Mouse (Mus musculus): ENCODE data around the gene Pgam2. TPM values are rescaled to one million over a fixed set of nuclear protein-coding genes. Genes with fewer than 3 reads are reported as not detected.
"Not testable (repeated sequence)": the region's sequence is repeated elsewhere in the genome, so short reads cannot be mapped to it uniquely, and the experiment has no call there.

The Pgam2 gene
- polyA plus RNA-seq, 1 experiment from 2014 or later: not detected

DNA sequence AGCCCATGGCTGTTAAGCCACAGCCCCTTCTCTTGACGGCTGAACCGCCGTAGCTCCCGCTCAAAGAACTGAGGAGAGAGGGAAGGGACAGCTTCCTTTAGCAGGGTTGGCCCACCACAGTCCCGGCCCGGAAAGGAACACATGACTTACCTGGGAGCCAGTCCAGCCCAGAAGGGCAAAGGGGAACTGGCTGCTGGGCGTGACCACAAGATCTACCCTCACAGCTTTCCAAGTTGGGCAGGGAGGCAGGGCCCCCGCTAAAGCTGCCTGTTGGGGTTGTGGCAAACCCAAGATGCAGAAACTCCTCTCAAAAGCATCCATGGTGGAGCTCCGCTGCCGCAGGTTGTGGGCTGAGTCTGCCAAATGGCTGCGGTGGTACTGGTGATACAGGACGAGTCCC lies 25.8 kb upstream of the Pgam2 start:
- no peak overlapping the region for H3K4me3 ChIP-seq (ENCODE audit: inconsistent target)
- no peaks in the 10 kb centered on the region for H3K79me2 ChIP-seq (ENCODE audit: inconsistent target)
- H3K27ac ChIP-seq: no peak overlapping the region
- peaks cover 49% of the 10 kb centered on the region; the same call in 1 of the 2 replicates for H3K36me3 ChIP-seq (ENCODE audit: inconsistent target)
- 41% methylated on average over 12 of the region's 12 CpGs for WGBS (ENCODE audit: missing documents)

GRCm38 (mm10) chr11:5828509-5829191 lies 25.1 kb upstream of the Pgam2 start:
- Histone ChIP-seq H3K79me2 (ENCODE audit: inconsistent target) (no peaks in the 10 kb centered on the region), H3K4me3 (ENCODE audit: inconsistent target) (no peak overlapping the region), H3K36me3 (ENCODE audit: inconsistent target) (peaks cover 42% of the 10 kb centered on the region; the same call in 1 of the 2 replicates), H3K27ac (no peak overlapping the region)
- 71% methylated on average over 11 of the region's 11 CpGs for WGBS (ENCODE audit: missing documents)

DNA sequence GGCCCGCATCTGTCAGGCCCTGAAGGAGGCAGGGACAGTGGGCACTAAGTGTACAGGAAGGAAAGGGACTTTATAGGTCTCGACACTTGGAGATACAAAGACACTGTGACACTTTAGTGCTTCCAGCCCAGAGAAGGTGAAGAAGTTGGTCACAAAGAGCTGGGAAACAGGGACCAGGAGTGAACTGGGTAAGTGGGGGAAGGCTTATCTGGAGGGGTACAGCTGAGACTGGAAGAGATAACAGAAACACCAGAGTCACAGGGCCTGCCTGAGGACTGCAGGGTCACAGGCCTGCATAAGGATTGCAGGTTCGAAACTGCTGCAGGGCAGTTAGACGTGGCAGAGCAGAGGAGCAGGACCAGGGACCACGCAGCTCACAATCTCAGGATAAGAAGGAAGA lies 24.4 kb upstream of the Pgam2 start:
- Histone ChIP-seq H3K36me3 (ENCODE audit: inconsistent target) (peaks cover 40% of the 10 kb centered on the region; the same call in 1 of the 2 replicates), H3K4me3 (ENCODE audit: inconsistent target) (no peak overlapping the region), H3K27ac (no peak overlapping the region), H3K79me2 (ENCODE audit: inconsistent target) (no peaks in the 10 kb centered on the region)
- WGBS (ENCODE audit: missing documents): 95% methylated on average over 5 of the region's 5 CpGs

DNA sequence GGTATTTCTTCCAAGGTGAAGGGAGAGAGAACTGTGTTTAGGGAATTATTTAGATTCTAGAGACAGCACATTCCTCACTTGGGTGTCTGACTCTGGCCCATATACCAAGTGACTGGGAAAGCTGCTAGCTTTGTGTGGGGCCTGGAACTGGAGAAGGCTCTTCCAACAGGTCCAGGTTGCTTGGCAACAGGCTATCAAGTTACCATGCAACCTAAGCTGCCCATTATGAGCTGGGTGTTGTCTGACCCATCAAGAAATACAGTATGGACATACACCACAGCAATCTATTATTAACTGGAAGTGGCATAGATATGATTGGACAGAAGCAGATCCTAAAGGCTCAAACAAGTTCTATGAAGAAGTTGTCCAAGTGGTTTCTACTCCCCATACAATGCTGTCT lies 21.9 kb upstream of the Pgam2 start:
- no peaks in the 10 kb centered on the region for H3K79me2 ChIP-seq (ENCODE audit: inconsistent target)
- H3K4me3 ChIP-seq (ENCODE audit: inconsistent target): no peak overlapping the region
- peaks cover 20% of the 10 kb centered on the region; the same call in 1 of the 2 replicates for H3K36me3 ChIP-seq (ENCODE audit: inconsistent target)
- no peak overlapping the region for H3K27ac ChIP-seq

- Histone ChIP-seq H3K36me3 (ENCODE audit: inconsistent target) (no peaks in the 10 kb centered on the region), H3K4me3 (ENCODE audit: inconsistent target) (no peak overlapping the region), H3K79me2 (ENCODE audit: inconsistent target) (no peaks in the 10 kb centered on the region), H3K27ac (no peak overlapping the region)
- whole genome bisulfite sequencing (ENCODE audit: missing documents): 79% methylated on average over 2 of the region's 2 CpGs
These were observed 15.7 kb upstream of the Pgam2 start for GRCm38 (mm10) chr11:5819223-5819622.

DNA sequence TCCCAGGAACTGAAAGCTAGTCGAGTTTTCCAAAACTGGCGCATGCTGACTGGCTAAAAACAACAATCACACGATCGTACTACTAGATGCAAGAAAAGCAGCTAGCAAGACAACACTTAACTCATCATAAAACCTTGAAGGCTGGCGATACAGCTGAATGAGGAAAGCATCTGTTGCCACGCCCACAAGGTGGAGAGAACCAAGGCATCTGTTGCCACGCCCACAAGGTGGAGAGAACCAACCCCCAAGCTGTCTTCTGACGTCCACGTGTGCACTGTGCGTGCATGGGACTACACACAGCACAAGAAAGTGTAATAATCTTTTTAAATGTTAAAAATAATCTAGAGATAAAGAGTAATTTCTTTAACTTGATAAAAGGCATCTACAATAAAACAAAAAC lies 9.8 kb upstream of the Pgam2 start:
- 91% methylated on average over 9 of the region's 10 CpGs for WGBS (ENCODE audit: missing documents)
- Histone ChIP-seq H3K4me3 (ENCODE audit: inconsistent target) (no peak overlapping the region), H3K79me2 (ENCODE audit: inconsistent target) (no peaks in the 10 kb centered on the region), H3K27ac (no peak overlapping the region), H3K36me3 (ENCODE audit: inconsistent target) (no peaks in the 10 kb centered on the region)

GRCm38 (mm10) chr11:5809487-5809886 lies 6.0 kb upstream of the Pgam2 start:
- not testable (repeated sequence) for H3K36me3 ChIP-seq (ENCODE audit: inconsistent target); H3K4me3 ChIP-seq (ENCODE audit: inconsistent target); H3K79me2 ChIP-seq (ENCODE audit: inconsistent target); H3K27ac ChIP-seq
- 76% methylated on average over 4 of the region's 4 CpGs for WGBS (ENCODE audit: missing documents)

- H3K27ac ChIP-seq: no peak overlapping the region
- 88% methylated on average over 9 of the region's 9 CpGs for WGBS (ENCODE audit: missing documents)
- H3K79me2 ChIP-seq (ENCODE audit: inconsistent target): no peaks in the 10 kb centered on the region
- H3K36me3 ChIP-seq (ENCODE audit: inconsistent target): no peaks in the 10 kb centered on the region
- no peak overlapping the region for H3K4me3 ChIP-seq (ENCODE audit: inconsistent target)
These were observed 4.4 kb upstream of the Pgam2 start for GRCm38 (mm10) chr11:5807956-5808355.

DNA sequence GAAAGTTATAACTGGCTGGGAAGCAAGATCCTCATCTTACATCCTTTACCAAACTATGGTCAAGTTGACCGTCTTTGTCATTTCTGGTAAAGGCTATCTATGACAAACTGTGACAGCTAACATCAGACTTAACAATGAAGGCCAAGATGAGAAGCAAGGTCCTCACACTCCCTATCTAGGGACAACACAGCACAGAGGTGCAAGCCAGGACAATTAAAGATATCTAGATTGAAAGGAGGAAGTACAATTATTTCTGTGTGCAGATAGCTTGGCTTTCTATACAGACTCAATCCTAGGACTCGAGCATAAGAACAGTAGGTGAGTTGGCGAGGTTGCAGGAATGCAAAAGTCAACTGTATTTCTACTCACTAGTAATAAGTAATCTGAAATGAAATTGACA lies 2.2 kb upstream of the Pgam2 start:
- 88% methylated on average over 3 of the region's 3 CpGs for WGBS (ENCODE audit: missing documents)
- Histone ChIP-seq H3K36me3 (ENCODE audit: inconsistent target) (0 out of 2 replicates have a peak, but pooled peaks cover 3% of the 10 kb centered on the region), H3K4me3 (ENCODE audit: inconsistent target) (no peak overlapping the region), H3K79me2 (ENCODE audit: inconsistent target) (no peaks in the 10 kb centered on the region), H3K27ac (no peak overlapping the region)

DNA sequence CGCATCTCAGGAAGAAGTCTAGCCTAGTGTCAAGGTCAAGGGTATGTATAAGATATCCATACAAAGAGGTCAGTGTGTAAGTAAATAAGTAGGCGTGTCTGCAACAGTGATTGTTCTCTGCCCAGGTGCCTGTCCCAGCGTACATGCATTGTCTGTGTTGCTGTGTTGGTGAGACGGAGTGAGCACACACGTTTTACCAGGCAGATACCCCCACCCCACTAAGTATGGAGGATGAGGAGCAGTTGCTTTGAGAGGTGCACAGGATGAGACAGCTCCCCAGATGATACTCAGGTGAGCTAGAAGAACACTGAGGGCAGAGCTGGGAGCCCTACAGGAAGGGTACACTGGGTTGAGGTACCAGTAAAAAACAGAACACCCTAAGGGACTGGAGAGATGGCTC lies 641 bp upstream of the Pgam2 start:
- Histone ChIP-seq H3K79me2 (ENCODE audit: inconsistent target) (no peaks in the 10 kb centered on the region), H3K27ac (no peak overlapping the region), H3K4me3 (ENCODE audit: inconsistent target) (no peak overlapping the region), H3K36me3 (ENCODE audit: inconsistent target) (peaks cover 19% of the 10 kb centered on the region)
- 90% methylated on average over 5 of the region's 5 CpGs for WGBS (ENCODE audit: missing documents)

GRCm38 (mm10) chr11:5802457-5803217 lies 896 bp downstream of the Pgam2 start:
- Histone ChIP-seq H3K36me3 (ENCODE audit: inconsistent target) (peaks cover 32% of the 10 kb centered on the region), H3K4me3 (ENCODE audit: inconsistent target) (no peak overlapping the region), H3K79me2 (ENCODE audit: inconsistent target) (no peaks in the 10 kb centered on the region), H3K27ac (no peak overlapping the region)
- 71% methylated on average over 8 of the region's 8 CpGs for WGBS (ENCODE audit: missing documents)

- 70% methylated on average over 12 of the region's 12 CpGs for WGBS (ENCODE audit: missing documents)
- Histone ChIP-seq H3K27ac (no peak overlapping the region), H3K36me3 (ENCODE audit: inconsistent target) (peaks cover 39% of the 10 kb centered on the region), H3K4me3 (ENCODE audit: inconsistent target) (no peak overlapping the region), H3K79me2 (ENCODE audit: inconsistent target) (no peaks in the 10 kb centered on the region)
These were observed 1.5 kb downstream of the Pgam2 start for GRCm38 (mm10) chr11:5802005-5802404.

DNA sequence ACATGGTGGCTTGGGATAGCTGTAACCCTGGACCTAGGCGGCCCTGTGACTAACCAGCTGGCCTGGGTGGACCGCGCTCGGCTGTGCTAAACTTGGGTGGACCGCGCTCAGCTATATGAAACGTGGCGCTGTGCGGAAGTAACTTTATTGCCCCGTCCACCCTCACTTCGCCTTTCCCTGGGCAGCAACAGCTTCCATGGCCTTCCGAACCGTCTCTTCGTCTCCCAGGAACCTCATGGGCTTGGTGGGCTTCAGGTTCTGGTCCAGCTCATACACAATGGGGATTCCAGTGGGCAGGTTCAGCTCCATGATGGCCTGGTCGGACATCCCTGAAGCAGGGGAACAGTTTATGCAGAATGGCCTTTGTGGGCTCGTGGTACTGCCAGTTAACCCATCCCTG lies 2.0 kb downstream of the Pgam2 start:
- WGBS (ENCODE audit: missing documents): 94% methylated on average over 11 of the region's 16 CpGs
- H3K36me3 ChIP-seq (ENCODE audit: inconsistent target): peaks cover 43% of the 10 kb centered on the region

GRCm38 (mm10) chr11:5799621-5800490 lies 3.7 kb downstream of the Pgam2 start:
- no peak overlapping the region for H3K27ac ChIP-seq
- H3K79me2 ChIP-seq (ENCODE audit: inconsistent target): no peaks in the 10 kb centered on the region
- H3K4me3 ChIP-seq (ENCODE audit: inconsistent target): no peak overlapping the region
- WGBS (ENCODE audit: missing documents): 93% methylated on average over 15 of the region's 17 CpGs
- H3K36me3 ChIP-seq (ENCODE audit: inconsistent target): peaks cover 59% of the 10 kb centered on the region

More for the DNA sequence above, 2.0 kb downstream of the Pgam2 start:
- Histone ChIP-seq H3K79me2 (ENCODE audit: inconsistent target) (no peaks in the 10 kb centered on the region), H3K27ac (no peak overlapping the region), H3K4me3 (ENCODE audit: inconsistent target) (no peak overlapping the region)

All from macrophage (primary cell).